Mouse (Mus musculus) stomach, postnatal 0 days (tissue): ENCODE data around the gene Tmem107.

Experiments
- CTCF ChIP-seq: IDR thresholded peaks from 2 replicates; pipeline ENCODE4 v1.5.1; 2016; ENCODE audit warnings: antibody characterized with exemption, low read depth, mild to moderate bottlenecking, moderate library complexity
- EP300 ChIP-seq: optimal IDR thresholded peaks from 2 replicates; pipeline ENCODE3; 2016; ENCODE audit warnings: antibody characterized with exemption

DNA sequence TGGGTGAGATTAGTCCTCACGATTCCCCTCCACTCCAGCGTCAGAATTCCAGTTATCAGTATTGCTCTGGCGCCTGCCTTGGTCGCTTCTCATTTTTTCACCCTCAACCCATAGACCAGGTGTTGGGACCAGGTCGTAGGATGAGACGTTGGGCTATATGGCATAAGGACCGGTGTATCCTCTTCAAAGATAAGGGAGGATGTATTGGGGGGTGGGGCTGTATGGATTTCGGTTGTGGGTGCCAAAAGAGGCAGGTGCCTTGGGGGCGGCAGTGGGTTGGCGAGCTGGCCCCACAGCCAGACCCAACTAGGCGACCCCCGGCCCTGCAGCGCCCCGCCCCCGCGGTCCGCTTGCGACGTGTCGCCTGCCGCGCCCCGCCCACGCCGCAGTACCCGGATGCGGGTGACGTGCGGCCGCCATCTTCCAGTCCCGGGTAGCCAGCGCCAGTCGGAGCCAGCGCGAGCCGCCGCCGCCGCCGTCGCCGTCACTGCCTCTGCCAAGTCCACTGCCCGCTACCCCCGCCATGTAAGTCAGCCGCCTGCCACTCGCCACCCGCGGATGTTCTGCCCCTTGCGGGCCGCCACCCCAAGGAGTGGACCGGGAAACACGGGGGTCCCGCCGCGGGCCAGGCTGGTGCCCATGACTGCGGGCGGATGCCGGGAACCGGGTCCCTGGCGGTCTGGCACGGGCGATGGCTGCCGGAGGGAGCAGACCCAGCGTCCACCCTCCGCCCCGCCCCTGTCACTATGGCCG, 17.7 kb downstream of the Tmem107 start, which contains the start of gene Vamp2:
- TF ChIP-seq CTCF (no peak), EP300 (peak; percentile 36)
